Mouse (Mus musculus) heart, postnatal 14 days (tissue): ENCODE results near the gene Grm1. TPM values are rescaled to one million over a fixed set of nuclear protein-coding genes. Genes with fewer than 3 reads are reported as not detected.

Source experiments
- total RNA-seq, 2 experiments: library from RNA; stranded (reverse); gene quantifications; 2 replicates each; pipeline ENCODE4 v1.2.3; 2021

The Grm1 gene
- total RNA-seq, 2 experiments from 2014 or later = 3.4 to 4.3 TPM

Other genes starting within 250 kb of the Grm1 start
- gene Shprh, start 67.1 kb upstream of the Grm1 start, total RNA-seq = 10 to 100 TPM; 14.0 to 14.6 TPM
- gene Fbxo30, start 199.0 kb upstream of the Grm1 start, total RNA-seq = 10 to 100 TPM; 26.1 to 27.4 TPM